Mouse (Mus musculus) G1E (cell line): Measurements from ENCODE around the gene Pls3. TPM values are rescaled to one million over a fixed set of nuclear protein-coding genes. Genes with fewer than 3 reads are reported as not detected.

Experiments
- ATAC-seq: 2 replicates; pipeline ENCODE4 v1.8.0; 2016; ENCODE audit warnings: mild to moderate bottlenecking; ENCODE audit not compliant: insufficient number of reproducible peaks, poor library complexity, low FRiP score, severe bottlenecking; ENCODE audit errors: extremely low read depth
- DNase-seq: peaks from one replicate; pipeline ENCODE4 v3.0.0; 2012; ENCODE audit warnings: low spot score
- H3K27me3 ChIP-seq: 2 replicates; pipeline ENCODE4 v1.6.1; 2012; ENCODE audit warnings: mild to moderate bottlenecking, low read length, inconsistent platforms; ENCODE audit not compliant: insufficient read depth
- H3K36me3 ChIP-seq: replicated peaks from 2 replicates; pipeline ENCODE3; 2012; ENCODE audit warnings: mild to moderate bottlenecking, inconsistent platforms
- H3K4me1 ChIP-seq: 2 replicates; pipeline ENCODE4 v1.6.1; 2012; ENCODE audit warnings: low read depth, low read length, inconsistent platforms, mixed read lengths; ENCODE audit not compliant: insufficient read depth
- H3K4me3 ChIP-seq: 2 replicates; pipeline ENCODE4 v1.5.1; 2012; ENCODE audit warnings: low read depth, mild to moderate bottlenecking, inconsistent platforms, low read length, moderate library complexity, mixed read lengths
- H3K9me3 ChIP-seq: replicated peaks from 2 replicates; pipeline ENCODE4 v1.6.1; 2012; ENCODE audit warnings: inconsistent platforms
- CTCF ChIP-seq: IDR thresholded peaks from 2 replicates; pipeline ENCODE4 v1.5.1; 2012; ENCODE audit warnings: low read depth, low read length, inconsistent platforms, mixed read lengths
- GATA1 ChIP-seq: IDR thresholded peaks from 2 replicates; pipeline ENCODE4 v1.6.1; 2012; ENCODE audit warnings: borderline replicate concordance, low read length, inconsistent platforms, mixed read lengths
- GATA2 ChIP-seq: IDR thresholded peaks from 2 replicates; pipeline ENCODE4 v1.6.1; 2012; ENCODE audit warnings: low read depth, low read length, inconsistent platforms, borderline replicate concordance
- POLR2AphosphoS5 ChIP-seq: IDR thresholded peaks from 2 replicates; pipeline ENCODE4 v1.6.1; 2012; ENCODE audit warnings: low read depth, low read length, inconsistent platforms; ENCODE audit not compliant: insufficient replicate concordance
- TAL1 ChIP-seq: conservative IDR thresholded peaks from 2 replicates; pipeline ENCODE4 v1.6.1; 2012; ENCODE audit warnings: low read depth, low read length, inconsistent platforms, mixed read lengths
- polyA plus RNA-seq: library from polyadenylated mRNA; stranded (reverse); fragments of >175 nt; gene quantifications from 2 replicates; pipeline ENCODE4 v1.2.3, GENCODE M21; 2012
- total RNA-seq, 2 experiments: library from RNA; stranded (forward) in 1 of 2; stranded (reverse) in 1 of 2; fragments of 200-1000 nt in 1 of 2; fragments of >200 nt in 1 of 2; fragmentation: Nextera tagmentation in 1 of 2; gene quantifications; 2 replicates each; pipeline ENCODE4 v1.2.3; 2014 to 2017

Pls3 gene
- total and polyA plus RNA-seq, 3 experiments = not detected

GRCm38 (mm10) chrX:75834286-75834685 lies 40.7 kb downstream of the Pls3 start:
- H3K27me3 ChIP-seq = no peaks in the 10 kb centered on the region
- no peak for TF ChIP-seq GATA2
- no peak for TF ChIP-seq CTCF
- TF ChIP-seq POLR2AphosphoS5 = no peak
- no peak for TF ChIP-seq TAL1
- no peak for TF ChIP-seq GATA1
- H3K4me3 ChIP-seq = no peak overlapping the region
- no peak for DNase-seq
- H3K36me3 ChIP-seq = no peaks in the 10 kb centered on the region
- H3K4me1 ChIP-seq = no peaks in the 10 kb centered on the region
- no peaks in the 10 kb centered on the region for H3K9me3 ChIP-seq
- no peak for ATAC-seq

DNA sequence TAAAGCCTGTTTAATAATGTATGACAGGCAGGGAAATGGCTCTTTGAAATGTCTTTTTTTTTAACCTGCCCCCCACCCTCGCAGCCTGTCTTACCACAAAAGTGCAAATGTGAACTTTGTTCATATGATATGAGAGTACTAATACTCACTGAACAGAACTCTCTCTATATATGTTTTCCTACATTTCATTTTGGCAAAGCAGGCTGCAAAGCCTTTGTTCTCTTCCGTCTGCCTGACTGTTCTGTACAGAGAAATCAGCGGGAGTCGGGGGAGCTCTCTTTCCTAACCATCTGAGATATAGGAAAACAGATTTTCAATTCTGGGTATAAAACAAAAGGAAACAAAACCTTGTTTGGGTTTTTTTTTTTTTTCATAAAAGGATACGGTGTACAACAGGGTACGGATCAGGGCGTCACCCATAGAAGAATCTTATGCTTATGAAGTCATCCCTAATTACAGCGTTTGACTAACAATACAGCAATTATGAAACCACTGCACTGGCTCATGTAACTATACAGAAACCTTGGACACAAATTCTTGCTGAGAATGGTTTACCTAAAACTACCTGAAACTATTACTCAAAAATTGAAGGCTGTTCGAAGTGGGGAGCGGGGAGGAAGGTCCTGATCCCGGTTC lies 41.9 kb downstream of the Pls3 start:
- H3K9me3 ChIP-seq = no peaks in the 10 kb centered on the region
- no peaks in the 10 kb centered on the region for H3K27me3 ChIP-seq
- H3K4me1 ChIP-seq = no peaks in the 10 kb centered on the region
- H3K36me3 ChIP-seq = no peaks in the 10 kb centered on the region
- no peak for ATAC-seq
- TF ChIP-seq GATA1 (no peak), GATA2 (no peak), CTCF (no peak), TAL1 (no peak), POLR2AphosphoS5 (no peak)
- H3K4me3 ChIP-seq = no peak overlapping the region
- no peak for DNase-seq

DNA sequence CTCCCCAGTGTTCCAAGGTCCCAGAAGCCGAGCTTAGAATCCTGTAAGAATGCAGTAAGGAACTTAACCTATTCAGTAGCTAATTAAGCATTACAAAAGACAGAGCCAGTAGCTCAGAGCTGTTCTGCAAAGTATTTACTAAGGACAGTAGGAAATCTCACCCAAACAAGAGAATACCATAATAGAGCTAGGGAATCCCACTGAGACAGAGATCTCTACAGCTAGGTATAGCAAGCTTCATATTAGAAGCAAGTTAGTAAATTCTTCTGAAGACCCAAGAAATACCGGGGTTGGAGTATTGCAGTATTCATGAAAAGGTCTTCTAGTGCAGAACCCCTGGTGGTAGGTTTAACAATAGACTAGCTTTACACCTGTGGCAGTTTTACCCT lies 45.1 kb downstream of the Pls3 start:
- no peak for ATAC-seq

DNA sequence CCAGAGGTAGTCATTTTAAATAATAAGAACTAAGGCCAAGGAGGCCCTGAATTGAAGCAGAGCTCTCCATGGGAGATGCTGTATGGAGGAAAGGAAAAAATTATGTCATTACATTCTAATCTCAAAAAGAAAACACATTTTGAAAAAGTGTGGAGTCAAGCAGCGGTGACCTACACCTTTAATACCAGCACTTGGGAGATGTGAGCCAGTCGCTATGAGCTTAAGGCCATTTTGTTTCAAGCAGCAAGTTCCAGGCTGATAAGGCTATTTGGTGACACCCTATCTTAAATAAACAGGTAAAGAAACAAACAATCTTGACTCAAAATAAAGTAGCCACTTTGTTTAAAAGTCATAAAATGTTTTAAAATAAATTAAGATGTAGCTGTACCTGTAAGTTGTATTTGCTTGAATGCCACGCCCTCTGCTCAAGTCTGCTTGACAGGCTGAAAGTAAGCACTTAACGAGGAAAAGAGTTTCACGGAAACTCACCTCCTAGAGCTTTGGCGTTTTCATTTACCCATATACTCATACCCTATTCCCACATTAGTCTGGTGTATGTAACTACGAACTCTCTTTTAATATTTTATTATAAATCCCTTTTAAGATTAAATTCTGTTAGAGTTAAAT lies 45.6 kb downstream of the Pls3 start:
- Histone ChIP-seq H3K36me3 (no peaks in the 10 kb centered on the region), H3K4me3 (no peak overlapping the region), H3K9me3 (no peaks in the 10 kb centered on the region), H3K4me1 (no peaks in the 10 kb centered on the region), H3K27me3 (no peaks in the 10 kb centered on the region)
- ATAC-seq = no peak
- DNase-seq = no peak
- TF ChIP-seq GATA1 (no peak), GATA2 (no peak), POLR2AphosphoS5 (no peak), CTCF (no peak), TAL1 (no peak)

More for the DNA sequence above, 45.1 kb downstream of the Pls3 start:
- Histone ChIP-seq H3K27me3 (no peaks in the 10 kb centered on the region), H3K4me1 (no peaks in the 10 kb centered on the region), H3K4me3 (no peak overlapping the region), H3K36me3 (no peaks in the 10 kb centered on the region), H3K9me3 (no peaks in the 10 kb centered on the region)
- no peak for DNase-seq
- TF ChIP-seq POLR2AphosphoS5 (no peak), CTCF (no peak), TAL1 (no peak), GATA1 (no peak), GATA2 (no peak)

- DNase-seq (no peak), ATAC-seq (no peak)
- TF ChIP-seq GATA1 (no peak), GATA2 (no peak), POLR2AphosphoS5 (no peak), CTCF (no peak)
- H3K4me1 ChIP-seq = no peaks in the 10 kb centered on the region
- H3K36me3 ChIP-seq = no peaks in the 10 kb centered on the region
- H3K27me3 ChIP-seq = no peaks in the 10 kb centered on the region
- no peak overlapping the region for H3K4me3 ChIP-seq
- no peaks in the 10 kb centered on the region for H3K9me3 ChIP-seq
These were observed 56.2 kb downstream of the Pls3 start for GRCm38 (mm10) chrX:75818647-75819271.

- DNase-seq (no peak), ATAC-seq (no peak)
- no peak overlapping the region for H3K4me3 ChIP-seq
- H3K9me3 ChIP-seq = no peaks in the 10 kb centered on the region
- TF ChIP-seq GATA2 (no peak), TAL1 (no peak), GATA1 (no peak), POLR2AphosphoS5 (no peak), CTCF (no peak)
- no peaks in the 10 kb centered on the region for H3K4me1 ChIP-seq
- no peaks in the 10 kb centered on the region for H3K27me3 ChIP-seq
- H3K36me3 ChIP-seq = no peaks in the 10 kb centered on the region
These were observed 60.0 kb downstream of the Pls3 start for GRCm38 (mm10) chrX:75814958-75815357.
